Mouse (Mus musculus): ENCODE results near the gene Tuba8.

Tuba8 gene

DNA sequence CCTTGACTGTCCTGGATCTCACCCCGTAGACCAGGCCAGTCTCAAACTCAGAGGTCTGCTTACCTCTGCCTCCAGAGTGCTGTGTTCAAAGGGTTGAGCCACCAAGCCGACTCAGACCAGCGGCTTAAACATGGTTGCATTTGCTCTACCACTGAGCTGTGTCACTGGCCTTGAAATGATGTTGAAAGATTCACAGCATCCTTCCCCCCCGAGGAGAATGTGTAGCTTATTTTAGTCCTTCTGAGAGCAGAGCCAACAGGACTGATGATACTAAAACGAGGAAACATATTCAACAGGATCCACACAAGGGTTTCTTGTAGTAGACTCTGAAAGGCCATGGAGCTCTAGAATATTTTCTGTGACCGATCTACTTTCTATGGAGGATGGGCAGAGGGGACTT, 5.4 kb downstream of the Tuba8 start:
- ChIA-PET POLR2A (interaction anchor here in 2 of 4 experiments (0.7 to 1.5 kb wide), 3 partner anchors 13 to 21 kb away, joined by 3 to 8 read pairs (median 4); no protein-coding TSS in a partner anchor), CTCF (interaction anchor here in 1 of 4 experiments (0.6 kb wide), 1 partner anchor 318 kb away, joined by 3 read pairs; no protein-coding TSS in a partner anchor)

DNA sequence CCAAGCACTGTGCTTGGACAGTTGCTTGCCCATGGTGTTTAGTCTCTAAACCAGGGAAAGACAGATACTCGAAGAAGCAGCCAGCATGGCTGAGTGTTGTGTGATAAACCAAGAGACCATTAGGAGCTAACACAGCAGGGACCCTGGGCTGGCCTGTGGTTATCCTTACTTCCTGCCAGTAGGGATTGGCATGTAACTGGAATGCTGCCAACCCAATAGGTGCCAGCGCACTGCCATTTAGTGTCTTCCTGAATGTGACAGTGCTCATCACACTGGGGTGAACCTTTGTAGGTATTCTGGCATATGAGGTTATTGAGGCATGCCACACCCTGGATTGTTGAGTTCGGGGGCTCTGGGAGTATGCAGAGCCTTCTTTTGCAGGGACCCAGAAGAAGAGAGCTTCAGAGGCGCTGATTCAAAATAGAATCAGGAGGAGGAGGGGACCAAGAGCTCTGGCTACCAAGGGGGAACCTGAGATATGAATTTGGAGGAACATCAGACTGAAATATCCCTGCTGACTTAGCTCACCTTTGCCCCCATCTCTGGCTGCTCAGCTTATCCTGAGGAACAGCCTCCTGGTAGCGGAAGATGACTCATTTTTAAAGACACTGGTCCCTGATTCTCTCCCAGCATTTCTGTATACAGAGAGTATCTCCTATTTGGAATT, 6.2 kb downstream of the Tuba8 start:
- CTCF ChIA-PET, result no interaction called here
- POLR2A ChIA-PET, result interaction anchor here in 1 of 4 experiments (1.5 kb wide), 1 partner anchor 12 kb away, joined by 8 read pairs; no protein-coding TSS in a partner anchor

GRCm38 (mm10) chr6:121218002-121218401, 7.5 kb downstream of the Tuba8 start:
- POLR2A ChIA-PET, result interaction anchor here in 2 of 4 experiments (0.6 to 0.9 kb wide), 3 partner anchors 17 to 103 kb away, joined by 3 to 5 read pairs (median 3); no protein-coding TSS in a partner anchor

DNA sequence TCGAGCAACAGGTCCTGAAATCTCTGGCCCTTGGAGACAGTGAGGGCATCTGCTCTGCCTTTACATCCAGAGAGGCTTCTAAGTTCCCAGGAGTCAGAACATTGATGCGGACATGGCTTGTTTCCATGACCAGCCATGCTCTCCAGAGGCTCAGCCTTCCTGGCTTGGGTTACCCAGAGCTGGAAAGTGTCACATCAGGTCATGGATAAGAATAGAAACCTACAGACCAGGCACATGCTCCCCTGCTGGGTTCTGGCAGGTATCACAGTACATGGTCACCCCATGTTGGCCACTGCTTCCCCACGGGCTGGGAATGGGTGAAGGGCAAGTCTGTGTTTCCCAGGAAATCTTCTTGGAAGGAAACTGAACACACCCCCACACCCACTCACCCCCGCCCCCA, 8.9 kb downstream of the Tuba8 start:
- ChIA-PET CTCF (no interaction called here), POLR2A (no interaction called here)

More at GRCm38 (mm10) chr6:121218002-121218401, 7.5 kb downstream of the Tuba8 start:
- CTCF ChIA-PET, result interaction anchor here in 2 of 4 experiments (0.7 kb wide), 2 partner anchors 30 to 96 kb away, joined by 4 to 5 read pairs; no protein-coding TSS in a partner anchor

DNA sequence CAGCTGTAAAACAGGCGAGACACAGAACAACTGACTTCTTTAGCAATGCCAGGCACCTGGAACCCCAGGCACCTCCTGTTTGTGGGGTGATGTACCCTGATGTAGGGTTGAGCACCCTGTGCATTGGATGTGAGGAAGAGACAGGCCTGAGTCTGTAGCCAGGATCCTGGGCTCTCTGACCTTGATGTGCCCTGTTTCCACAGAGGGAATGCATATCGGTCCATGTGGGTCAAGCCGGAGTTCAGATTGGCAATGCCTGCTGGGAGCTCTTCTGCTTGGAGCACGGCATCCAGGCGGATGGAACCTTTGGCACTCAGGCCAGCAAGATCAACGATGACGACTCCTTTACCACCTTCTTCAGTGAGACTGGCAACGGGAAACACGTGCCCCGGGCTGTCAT, 9.7 kb downstream of the Tuba8 start:
- CTCF ChIA-PET, result no interaction called here
- POLR2A ChIA-PET, result interaction anchor here in 1 of 4 experiments (1.3 kb wide), 1 partner anchor 26 kb away, joined by 4 read pairs; no protein-coding TSS in a partner anchor

- ChIA-PET POLR2A (interaction anchor here in 1 of 4 experiments (0.6 to 1.3 kb wide), 2 partner anchors 11 to 58 kb away, joined by 3 to 5 read pairs; no protein-coding TSS in a partner anchor), CTCF (interaction anchor here in 1 of 4 experiments (0.6 kb wide), 1 partner anchor 245 kb away, joined by 9 read pairs; no protein-coding TSS in a partner anchor)
Measured at GRCm38 (mm10) chr6:121221876-121222597, 11.5 kb downstream of the Tuba8 start.

DNA sequence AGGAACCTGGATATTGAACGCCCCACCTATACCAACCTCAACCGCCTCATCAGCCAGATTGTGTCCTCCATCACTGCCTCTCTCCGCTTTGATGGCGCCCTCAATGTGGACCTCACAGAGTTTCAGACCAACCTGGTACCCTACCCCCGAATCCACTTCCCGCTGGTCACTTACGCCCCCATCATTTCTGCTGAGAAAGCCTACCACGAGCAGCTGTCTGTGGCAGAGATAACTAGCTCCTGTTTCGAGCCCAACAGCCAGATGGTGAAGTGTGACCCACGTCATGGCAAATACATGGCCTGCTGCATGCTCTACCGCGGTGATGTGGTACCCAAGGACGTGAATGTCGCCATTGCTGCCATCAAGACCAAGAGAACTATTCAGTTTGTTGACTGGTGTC, 12.5 kb downstream of the Tuba8 start:
- ChIA-PET POLR2A (interaction anchor here in 1 of 4 experiments (1.3 kb wide), 1 partner anchor 12 kb away, joined by 5 read pairs; no protein-coding TSS in a partner anchor), CTCF (no interaction called here)

DNA sequence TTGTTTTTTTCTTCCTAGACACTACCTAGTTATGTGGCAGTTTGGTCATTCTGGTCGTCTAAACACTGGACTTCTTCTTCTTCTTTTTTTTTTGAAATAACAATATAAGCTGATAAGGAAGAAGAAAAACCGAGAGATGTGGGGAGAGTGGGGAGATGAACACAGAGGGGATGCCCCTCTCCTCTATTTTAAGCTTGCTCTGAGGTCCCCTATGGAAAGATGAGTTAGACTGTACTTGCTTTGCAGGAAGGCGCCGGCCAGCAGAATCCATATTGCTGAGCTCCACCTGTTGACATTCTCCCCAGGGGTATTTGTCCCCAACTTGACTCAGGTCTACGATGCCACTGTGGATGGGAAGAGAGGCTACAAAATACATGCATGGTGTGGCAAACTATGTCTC, 13.6 kb downstream of the Tuba8 start:
- POLR2A ChIA-PET, result interaction anchor here in 2 of 4 experiments (0.6 to 1.1 kb wide), 2 partner anchors 247 to 332 kb away, joined by 3 to 5 read pairs; no protein-coding TSS in a partner anchor
- CTCF ChIA-PET, result no interaction called here

- POLR2A ChIA-PET, result no interaction called here
- CTCF ChIA-PET, result no interaction called here
Measured at GRCm38 (mm10) chr6:121224993-121225392, 14.5 kb downstream of the Tuba8 start.

DNA sequence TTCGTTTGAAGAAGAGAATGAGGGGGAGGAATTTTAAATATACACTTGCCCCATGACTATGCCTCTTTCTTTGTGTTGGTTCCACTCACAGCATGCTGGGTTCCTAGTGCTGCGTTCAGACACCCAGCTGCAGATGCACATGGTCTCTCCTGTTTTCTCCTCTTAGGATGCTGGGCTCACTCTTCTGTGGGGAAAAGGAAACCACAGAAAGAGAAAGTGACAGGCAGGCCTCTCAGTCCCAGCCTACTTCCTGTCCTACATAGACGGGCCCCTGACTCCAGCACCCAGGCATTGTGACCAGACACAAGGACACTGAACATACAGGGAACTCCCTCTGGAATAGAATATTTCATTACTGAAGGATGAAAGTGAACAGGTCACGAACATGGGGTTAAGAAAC, 15.5 kb downstream of the Tuba8 start:
- ChIA-PET POLR2A (no interaction called here), CTCF (no interaction called here)

GRCm38 (mm10) chr6:121226744-121227143, 16.2 kb downstream of the Tuba8 start:
- ChIA-PET POLR2A (no interaction called here), CTCF (no interaction called here)

GRCm38 (mm10) chr6:121228421-121228820, 17.9 kb downstream of the Tuba8 start:
- CTCF ChIA-PET, result interaction anchor here in 1 of 4 experiments (1.0 kb wide), 1 partner anchor 115 kb away, joined by 4 read pairs; no protein-coding TSS in a partner anchor
- POLR2A ChIA-PET, result interaction anchor here in 2 of 4 experiments (0.6 to 2.0 kb wide), 2 partner anchors 12 to 28 kb away, joined by 5 to 8 read pairs; no protein-coding TSS in a partner anchor

DNA sequence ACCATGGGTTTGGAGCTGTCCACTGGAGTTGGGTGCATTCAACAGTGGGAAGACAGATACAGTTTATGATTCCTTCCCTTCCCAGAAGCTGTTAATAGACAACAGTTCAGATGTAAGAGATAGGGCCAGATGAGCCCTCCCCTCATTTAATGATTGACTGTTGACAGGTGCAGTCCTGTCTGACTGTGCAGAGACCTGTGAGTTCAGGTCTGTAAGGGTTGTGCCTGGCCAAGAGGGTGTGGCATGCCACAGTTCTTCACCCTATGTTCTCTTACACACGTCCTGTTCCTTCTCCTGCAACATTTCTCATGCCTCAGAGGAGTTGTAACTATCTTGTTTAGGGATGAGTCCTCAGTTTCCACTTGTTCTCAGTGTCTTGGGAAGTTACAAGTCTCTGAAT, 22.2 kb downstream of the Tuba8 start:
- ChIA-PET POLR2A (interaction anchor here in 1 of 4 experiments (0.6 kb wide), 1 partner anchor 26 kb away, joined by 3 read pairs; no protein-coding TSS in a partner anchor), CTCF (no interaction called here)

- POLR2A ChIA-PET, result no interaction called here
- CTCF ChIA-PET, result no interaction called here
Measured at GRCm38 (mm10) chr6:121236386-121236785, 25.9 kb downstream of the Tuba8 start.

GRCm38 (mm10) chr6:121238209-121238608, 27.7 kb downstream of the Tuba8 start:
- POLR2A ChIA-PET, result no interaction called here
- CTCF ChIA-PET, result interaction anchor here in 1 of 4 experiments (0.7 kb wide), 1 partner anchor 319 kb away, joined by 4 read pairs; no protein-coding TSS in a partner anchor

DNA sequence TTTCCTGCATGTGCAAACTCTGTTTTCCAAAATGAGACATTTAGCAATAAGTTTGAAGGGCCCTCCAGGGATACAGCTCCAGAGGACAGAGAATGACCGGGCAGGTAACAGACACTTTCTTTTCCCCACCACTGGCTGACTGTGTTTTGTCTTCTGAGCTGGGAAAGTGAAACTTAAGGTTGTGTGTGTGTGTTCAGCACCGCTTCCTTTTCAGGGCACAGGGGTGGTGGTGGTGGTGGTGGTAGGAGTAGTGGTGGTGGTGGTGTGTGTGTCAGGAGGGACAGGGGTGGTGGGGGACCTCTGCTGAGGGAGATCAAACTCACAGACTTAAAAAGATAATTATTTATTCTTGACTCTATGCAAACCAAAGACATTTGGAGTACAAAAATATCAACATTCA, 31.3 kb downstream of the Tuba8 start:
- ChIA-PET POLR2A (no interaction called here), CTCF (no interaction called here)

DNA sequence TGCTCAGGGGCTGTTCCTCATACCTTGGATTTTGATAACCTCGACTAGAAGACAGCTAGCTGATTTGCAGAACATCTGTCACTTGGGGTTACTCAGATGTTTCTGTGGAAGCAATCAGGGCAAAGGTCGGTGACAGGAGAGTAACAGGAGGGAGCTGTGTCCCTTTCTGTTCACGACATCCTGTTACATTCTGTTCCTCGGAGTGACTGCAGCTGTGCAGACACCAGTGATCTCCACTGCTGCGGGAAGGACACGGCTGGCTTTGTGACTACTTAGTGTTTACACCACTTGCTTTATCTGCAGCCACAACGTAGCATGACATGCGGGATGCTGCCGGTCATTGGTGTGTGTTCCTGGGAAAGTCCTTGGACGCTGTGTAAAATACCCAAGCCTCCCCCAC, 32.7 kb downstream of the Tuba8 start:
- CTCF ChIA-PET, result interaction anchor here in 1 of 4 experiments (0.6 kb wide), 1 partner anchor 8 kb away, joined by 10 read pairs; no protein-coding TSS in a partner anchor
- POLR2A ChIA-PET, result interaction anchor here in 1 of 4 experiments (1.2 kb wide), 1 partner anchor 12 kb away, joined by 3 read pairs; no protein-coding TSS in a partner anchor

DNA sequence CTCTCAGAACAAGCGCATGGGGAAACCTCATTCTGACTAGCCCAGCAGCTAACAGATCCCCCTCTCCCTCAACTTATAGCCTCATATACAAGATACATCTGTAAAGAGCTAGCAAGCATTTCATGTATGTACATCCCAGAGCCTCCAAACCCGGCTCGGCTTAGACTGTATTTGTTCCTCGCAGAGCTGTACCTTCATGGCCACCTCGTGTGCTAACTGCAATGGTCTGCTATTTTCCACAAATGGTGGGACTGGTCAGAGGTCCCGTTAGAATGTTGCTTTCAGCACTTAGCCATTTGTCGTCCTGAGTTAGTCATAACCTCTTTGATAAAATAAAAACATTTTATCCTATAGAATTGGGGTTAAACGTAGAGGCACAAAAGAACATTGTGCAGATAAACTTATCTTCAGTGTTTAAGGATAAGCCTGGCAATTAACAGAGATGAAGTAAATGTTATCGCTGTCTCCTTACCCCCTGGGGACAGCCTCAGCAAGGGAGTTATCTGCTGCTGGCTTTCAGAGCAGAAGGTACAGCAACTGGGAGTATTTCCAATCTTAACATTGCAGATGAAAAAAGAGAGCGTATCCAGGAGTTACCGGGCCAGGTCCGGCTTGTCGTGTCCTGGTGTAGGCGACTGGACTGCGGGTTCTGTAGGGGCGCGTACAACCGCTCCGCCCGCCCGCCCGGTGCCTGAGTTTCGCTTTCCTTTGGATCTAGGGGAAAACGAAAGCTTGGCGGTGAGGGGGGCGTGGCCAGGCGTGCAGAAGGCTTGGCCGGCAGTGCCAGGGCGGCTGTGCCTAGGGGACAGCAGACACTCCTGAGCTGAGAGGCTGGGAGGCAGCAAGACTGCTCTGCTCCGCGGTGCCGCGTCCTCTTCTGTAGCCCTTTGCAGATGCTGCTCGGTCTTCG, 34.9 kb downstream of the Tuba8 start, which contains the start of gene Usp18:
Gene Usp18, plus strand, starts transcription at position 780 of the 910 bp plus-strand sequence.
- ChIA-PET CTCF (interaction anchor here in 2 of 4 experiments (0.7 to 1.6 kb wide), 3 partner anchors 10 to 60 kb away, joined by 3 to 8 read pairs (median 4); no protein-coding TSS in a partner anchor), POLR2A (interaction anchor here in 2 of 4 experiments (0.6 to 1.1 kb wide), 3 partner anchors 52 to 422 kb away, joined by 3 read pairs; partner anchors contain the start of gene Atp6v1e1 (in 1 of the 2))
